Mouse (Mus musculus): ENCODE measurements around the gene Lrrk1.

GRCm38 (mm10) chr7:66260295-66260694, 127.9 kb downstream of the Lrrk1 start:
- TF ChIP-seq GATA1 (IDR thresholded peaks at IDR 0.05; ENCODE audit: borderline replicate concordance, low read length): no peak
- no peak for TF ChIP-seq FLI1 (IDR thresholded peaks at IDR 0.05; ENCODE audit: low read length)

All from megakaryocyte, embryonic 14.5 days (primary cell).